Mouse (Mus musculus) cerebellum, adult 11-12 months (tissue): ENCODE measurements at regions not wholly inside any gene's neighbourhood (a gene's known extent, or its start where the extent isn't known, plus 50 kb on each side); places are given as distances from the start of the nearest gene placed in this dataset.

Source experiments
- DNase-seq: peaks from one replicate; pipeline ENCODE4 v3.0.0; 2022

DNA sequence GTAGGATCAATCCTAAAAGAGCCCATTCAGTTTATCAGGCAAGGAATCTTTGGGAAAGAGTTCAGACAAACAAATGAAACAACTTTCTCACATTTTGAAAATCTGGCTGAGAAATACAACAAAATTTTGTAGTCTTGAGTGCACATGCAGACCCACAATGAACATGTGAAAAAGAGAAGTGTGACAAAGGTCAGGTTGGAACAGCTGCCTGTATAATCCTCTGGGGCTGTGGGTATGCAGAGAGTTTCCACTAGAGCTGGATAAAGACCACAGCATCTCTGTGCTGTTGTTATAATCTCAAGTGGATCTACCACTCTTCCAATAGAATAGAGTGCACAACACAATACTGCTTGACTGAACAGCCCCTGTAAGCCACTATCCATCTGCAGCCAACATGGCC lies 482.3 kb downstream of the Irx1 start:
- DNase-seq = no peak

DNA sequence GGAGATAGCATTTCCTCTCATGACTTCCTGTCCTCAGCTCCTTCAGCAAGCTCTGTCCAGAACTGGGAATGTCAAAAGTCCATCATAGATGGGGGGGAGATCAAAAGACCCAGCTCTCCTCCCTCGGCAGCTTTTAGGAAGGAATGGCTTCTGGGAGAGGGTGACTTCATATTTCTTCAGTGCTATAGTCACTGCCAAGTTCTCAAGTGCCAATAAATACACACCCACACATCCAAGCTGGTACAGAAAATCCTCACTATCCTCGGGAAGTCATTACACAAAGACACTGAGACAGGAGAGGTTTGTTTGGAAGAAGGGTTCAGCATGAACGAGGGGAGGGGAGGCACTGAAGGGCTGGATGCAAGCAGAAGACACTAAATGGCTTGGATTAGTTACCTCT lies 502.0 kb downstream of the Irx1 start:
- no peak for DNase-seq

GRCm38 (mm10) chr13:71460607-71461006 lies 502.9 kb downstream of the Irx1 start:
- no peak for DNase-seq

DNA sequence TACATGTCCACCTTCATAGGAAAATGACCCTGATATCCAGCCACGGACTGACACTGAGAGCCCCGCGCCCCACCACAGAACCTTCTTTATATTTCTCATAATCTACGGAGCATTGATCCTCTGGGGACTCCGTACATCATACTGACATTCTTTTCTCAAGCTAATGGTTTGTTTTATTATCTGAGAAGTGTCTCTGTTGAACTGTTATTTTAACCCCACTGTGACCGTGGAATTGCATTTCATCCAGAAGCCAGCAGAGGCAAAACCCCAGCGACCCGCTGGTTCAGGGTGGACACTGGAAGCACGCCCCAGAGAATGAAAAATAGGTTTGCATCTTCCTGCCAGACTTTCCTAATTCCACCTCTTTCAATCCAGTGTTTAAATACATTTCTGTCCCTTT lies 503.4 kb downstream of the Irx1 start:
- no peak for DNase-seq

DNA sequence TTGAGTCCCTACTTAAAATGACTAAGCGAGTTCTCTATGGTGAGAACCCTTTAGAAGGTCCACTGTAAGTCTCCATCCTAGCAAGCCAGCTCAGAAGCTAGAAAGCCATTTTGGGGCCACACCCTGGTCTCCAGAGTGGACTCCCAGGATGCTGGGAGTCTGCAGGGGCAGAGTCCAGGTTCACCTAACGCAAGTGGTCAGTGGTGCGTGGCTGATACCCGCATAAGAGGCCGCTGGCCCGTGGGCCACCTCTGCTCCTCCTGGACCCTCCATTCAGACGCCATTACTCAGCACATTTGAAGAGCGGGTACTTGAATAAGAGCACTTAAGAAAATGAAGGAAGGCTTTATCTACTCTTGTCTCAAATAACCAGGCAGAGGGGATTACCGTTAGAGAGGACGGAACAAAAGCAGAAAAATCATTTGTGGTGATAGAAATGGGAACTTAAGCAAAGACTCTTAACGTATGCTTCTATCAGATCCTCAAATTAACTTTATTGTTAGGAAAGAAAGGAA lies 504.4 kb downstream of the Irx1 start:
- DNase-seq = no peak

- DNase-seq = peak; percentile 9
Observed at GRCm38 (mm10) chr13:71458061-71458935, 505.2 kb downstream of the Irx1 start.

- DNase-seq = no peak
Observed at GRCm38 (mm10) chr13:71457550-71457949, 506.0 kb downstream of the Irx1 start.

DNA sequence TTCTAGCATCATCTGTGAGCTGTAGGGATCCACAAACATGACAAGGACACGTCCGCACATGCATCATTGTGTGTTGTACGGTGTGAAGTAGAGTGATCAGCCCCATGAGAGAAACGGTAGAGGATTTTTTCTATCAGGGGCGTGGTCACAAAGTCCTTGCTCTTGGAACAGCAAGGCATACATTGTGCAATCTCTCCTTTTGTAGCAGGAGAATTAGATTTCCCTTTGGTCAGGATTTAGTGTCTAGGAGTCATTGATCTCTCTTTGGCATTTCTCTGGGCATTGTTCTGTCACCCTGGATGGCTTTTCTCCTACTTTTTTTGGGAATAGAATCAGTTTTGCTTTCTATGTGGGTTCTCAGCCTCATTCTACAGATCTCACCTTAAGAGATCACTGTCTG lies 511.3 kb downstream of the Irx1 start:
- DNase-seq = no peak

DNA sequence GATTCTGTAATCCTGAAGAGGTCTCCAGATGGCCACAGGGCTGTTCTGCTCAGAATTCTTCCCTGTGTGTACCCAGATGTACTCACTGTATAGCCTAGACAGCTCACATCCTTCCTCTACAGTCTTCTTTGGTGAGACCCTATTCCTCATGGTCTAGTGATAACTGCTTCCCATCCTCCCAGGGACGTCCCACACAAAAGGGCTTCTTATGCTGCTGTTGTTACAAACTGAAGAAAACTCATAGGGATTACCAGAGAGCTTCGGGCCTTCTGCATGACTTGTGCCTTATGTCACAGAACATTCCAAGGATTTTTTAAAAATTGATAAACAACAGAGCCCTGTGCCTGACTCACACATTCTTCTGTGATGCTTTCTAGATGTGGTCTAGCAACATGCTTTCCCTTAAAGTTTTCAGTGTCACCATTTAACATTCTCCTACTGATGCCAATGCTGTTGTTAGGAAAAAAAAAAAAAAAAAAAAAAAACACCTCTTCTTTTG lies 525.9 kb downstream of the Irx1 start:
- no peak for DNase-seq

- no peak for DNase-seq
Observed at GRCm38 (mm10) chr13:71403654-71404560, 559.6 kb downstream of the Irx1 start.

GRCm38 (mm10) chr13:71393716-71394309 lies 552.2 kb upstream of the Adamts16 start:
- no peak for DNase-seq

DNA sequence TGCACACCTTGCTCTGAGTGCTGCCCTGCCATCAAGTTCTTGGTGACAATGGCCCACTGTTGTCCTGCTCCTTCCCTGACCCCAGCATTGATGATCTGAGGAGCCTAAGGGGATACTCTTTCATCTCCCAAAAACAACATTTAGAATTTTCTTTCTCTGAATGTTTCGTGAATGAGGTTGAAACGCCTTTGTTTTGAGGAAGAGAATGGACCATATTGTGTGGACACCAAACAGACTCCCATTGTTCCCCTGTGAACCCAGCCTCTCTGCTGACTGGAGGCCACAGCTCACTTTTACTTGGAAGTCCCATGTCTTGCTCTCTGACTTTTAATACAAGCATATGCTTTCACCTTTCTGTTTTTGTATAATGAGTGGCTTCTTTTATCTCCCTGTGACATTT lies 537.0 kb upstream of the Adamts16 start:
- no peak for DNase-seq

DNA sequence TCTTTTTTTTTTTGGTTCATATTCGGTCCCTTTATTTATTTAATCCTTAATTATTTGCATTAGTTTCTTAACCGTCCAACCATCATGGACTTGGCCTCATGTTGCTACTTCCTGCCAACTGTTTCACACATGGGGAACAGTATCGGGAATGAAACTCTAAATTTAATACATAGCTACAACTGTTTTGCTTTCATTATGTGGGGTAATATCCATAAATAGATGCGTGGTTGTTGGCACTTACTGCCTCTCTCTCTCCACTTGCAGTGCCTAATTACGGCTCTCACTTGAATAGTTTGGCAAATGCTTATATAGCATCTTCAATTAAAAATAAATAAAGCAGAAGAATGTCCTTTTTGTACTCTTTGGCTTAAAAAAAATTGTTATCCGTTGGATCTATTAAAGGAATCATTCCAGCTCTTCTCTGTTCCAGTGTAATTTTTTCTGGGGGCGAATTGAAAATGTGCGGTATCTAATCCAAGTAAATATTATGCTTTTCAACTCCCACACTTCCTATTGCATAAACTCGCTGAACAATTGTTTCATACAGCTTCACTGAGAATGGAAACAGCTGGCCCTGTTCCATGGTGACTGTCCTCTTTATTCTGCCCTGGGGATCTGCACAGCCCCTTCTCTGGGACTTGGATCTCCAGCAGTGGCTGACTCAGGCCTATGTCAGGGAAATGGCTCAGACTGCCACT lies 534.4 kb upstream of the Adamts16 start:
- no peak for DNase-seq

DNA sequence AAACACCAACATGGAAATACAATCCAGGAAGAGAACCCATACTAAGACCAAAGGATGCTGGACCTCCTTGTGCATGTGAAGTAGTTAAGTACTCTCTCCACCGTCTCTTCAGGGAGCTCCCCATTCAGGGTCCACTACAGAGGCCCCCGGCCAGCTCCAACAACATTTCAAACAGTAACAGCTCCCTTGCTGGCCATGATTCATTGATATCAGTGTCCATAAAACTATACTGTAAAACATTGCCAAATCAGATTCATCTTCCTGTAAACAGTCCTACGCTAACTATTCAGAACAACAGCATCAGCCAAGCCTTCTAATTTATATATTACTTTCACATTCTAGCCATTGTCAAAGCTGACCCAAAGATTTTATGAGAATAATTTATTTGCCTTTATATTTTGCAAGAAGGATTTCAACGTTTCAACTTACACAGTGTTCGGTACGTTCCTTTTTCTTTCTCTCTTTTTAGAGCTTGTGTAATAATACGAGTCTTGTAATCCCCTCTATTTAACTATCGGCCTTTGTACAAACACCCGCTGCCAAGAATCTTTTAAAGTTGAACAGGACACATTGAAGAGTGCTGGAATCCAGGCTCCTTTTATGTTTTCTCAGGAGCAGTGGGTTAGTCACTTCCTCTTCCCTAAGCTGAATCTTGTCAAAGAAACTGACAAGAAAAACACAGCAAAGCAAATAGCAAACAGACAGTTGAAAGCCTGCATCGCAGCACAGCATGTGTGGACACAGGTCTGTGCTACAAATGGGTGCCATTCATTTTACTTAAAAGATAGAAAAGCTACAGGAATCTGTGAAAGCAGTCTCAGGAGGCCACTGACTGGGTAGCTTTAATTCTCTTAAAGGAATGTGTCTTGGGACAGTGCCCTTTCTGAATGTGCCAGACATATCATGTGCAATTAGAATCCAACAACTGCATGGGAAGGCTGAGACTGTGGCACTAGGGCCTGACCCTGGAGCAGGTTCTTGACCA lies 531.4 kb upstream of the Adamts16 start:
- DNase-seq = no peak

DNA sequence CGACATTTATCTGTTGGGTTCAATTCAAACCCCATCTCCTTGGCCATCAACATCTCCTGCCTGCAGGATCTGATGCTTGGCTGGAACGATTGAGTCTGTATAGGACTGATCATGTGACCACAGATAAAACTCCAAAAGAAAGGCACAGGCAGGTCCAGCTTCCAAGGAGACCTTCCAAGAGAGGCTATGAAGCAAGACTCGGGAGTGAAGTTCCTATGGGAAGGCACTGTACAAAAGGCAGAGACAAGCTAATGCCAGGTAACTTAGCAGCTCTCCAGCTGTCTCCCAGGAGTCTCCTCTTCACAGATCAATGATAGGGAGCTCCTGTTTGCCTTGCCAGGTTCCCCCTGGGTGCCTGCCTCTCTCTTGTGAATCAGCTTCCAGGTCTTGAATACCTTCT lies 528.2 kb upstream of the Adamts16 start:
- no peak for DNase-seq

GRCm38 (mm10) chr13:71365261-71365660 lies 523.6 kb upstream of the Adamts16 start:
- no peak for DNase-seq

GRCm38 (mm10) chr13:71362311-71362710 lies 520.7 kb upstream of the Adamts16 start:
- DNase-seq = no peak

DNA sequence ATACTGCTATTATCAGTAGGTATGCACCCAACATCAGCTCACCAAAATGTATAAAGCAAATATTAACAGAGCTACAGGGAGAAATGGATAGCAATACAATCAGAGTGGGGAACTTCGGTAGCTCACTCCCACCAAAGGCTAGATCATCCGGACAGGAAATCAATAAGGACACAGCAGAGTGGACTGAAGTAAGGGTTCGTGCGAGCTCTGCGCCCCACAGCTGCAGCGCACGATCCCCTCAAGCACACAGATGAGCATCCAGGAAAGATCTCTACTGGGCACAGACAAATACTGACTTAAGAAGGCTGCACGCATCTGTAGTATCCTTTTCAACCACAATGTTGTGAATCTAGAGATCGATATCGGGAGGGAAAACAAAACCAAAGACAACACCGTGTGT lies 517.5 kb upstream of the Adamts16 start:
- no peak for DNase-seq

DNA sequence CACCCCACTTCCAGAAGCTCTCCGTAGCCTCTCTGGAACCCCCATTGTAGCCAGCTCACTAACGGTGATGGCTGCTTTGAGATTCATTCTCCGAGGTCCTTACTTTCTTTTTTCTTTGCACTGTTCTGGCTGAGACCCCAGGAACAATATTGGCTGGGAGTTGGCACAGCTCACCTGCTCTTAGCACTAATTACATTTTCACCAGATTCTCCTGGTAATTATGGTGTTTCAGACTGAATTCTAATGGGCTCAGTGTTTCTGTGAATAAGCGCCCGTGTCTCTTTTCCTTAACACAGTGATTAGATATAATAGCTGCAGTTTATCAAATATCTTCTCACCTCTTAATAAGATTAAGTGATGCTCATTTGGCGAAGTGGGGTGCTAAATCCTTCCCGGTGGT lies 509.2 kb upstream of the Adamts16 start:
- no peak for DNase-seq

DNA sequence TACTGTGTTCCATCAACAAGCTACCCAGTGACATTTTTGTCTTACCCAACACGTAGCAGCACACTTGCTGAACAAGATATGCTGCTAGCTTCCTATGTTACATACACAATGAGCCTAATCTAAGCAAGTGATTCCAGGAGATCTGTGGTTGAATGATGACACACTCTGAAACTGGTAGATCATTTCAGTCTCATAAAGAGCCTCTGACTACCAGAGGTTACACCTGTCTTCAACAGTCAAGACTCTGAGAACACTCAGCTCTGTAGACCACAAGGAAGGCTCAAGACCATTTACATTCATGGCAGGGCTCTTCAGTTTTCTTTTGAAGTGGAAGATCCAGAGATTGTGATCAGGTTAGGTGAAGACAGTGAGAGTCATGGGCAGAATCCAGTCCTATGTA lies 501.3 kb upstream of the Adamts16 start:
- no peak for DNase-seq

GRCm38 (mm10) chr13:71338700-71339099 lies 497.1 kb upstream of the Adamts16 start:
- DNase-seq = no peak
